Mouse (Mus musculus) adrenal gland, adult 2 months (tissue): ENCODE results near the gene Arhgdib. TPM values are rescaled to one million over a fixed set of nuclear protein-coding genes. Genes with fewer than 3 reads are reported as not detected.
"Not testable (repeated sequence)": the region's sequence is repeated elsewhere in the genome, so short reads cannot be mapped to it uniquely, and the experiment has no call there.

Experiments used
- DNase-seq: peaks from one replicate; pipeline ENCODE4 v3.0.0; 2021
- long read RNA-seq: library from polyadenylated mRNA; stranded (forward); transcript quantifications from one replicate; pipeline ENCODE4 v2.0.0, GENCODE M21; 2021
- polyA plus RNA-seq: library from polyadenylated mRNA; depleted of rRNA; stranded (reverse); fragments of >200 nt; gene quantifications from 2 replicates; pipeline ENCODE4 v1.2.3, GENCODE M21; 2012; rRNA removed
- total RNA-seq, 2 experiments: library from RNA; stranded (reverse); gene quantifications; 2 replicates each; pipeline ENCODE4 v1.2.3; 2021

The Arhgdib gene
- total RNA-seq (10 to 100 TPM; 24.7 to 32.7 TPM), polyA plus RNA-seq (10.5 and 12.1 TPM in 2 replicates)
- long read RNA-seq, transcript Arhgdib-201 (6 exons, 1,193 nt): major isoform, 9 of 15 reads
- long read RNA-seq, partial matches to known transcripts: 0 of 15 reads
- long read RNA-seq, other reads (novel, unspliced or antisense): 1 of 15 reads

GRCm38 (mm10) chr6:136941051-136942021, at the start of gene Arhgdib:
Arhgdib (minus strand) TSS chr6:136941899.
- peak; percentile 31 for DNase-seq

GRCm38 (mm10) chr6:136990557-136990956, 48.9 kb upstream of the Arhgdib start:
- no peak for DNase-seq

GRCm38 (mm10) chr6:136989824-136990497, 48.3 kb upstream of the Arhgdib start:
- DNase-seq: peak; percentile 23

GRCm38 (mm10) chr6:136988536-136989060, 46.9 kb upstream of the Arhgdib start:
- DNase-seq: no peak

GRCm38 (mm10) chr6:136986718-136987117, 45.0 kb upstream of the Arhgdib start:
- no peak for DNase-seq

GRCm38 (mm10) chr6:136986019-136986418, 44.3 kb upstream of the Arhgdib start:
- no peak for DNase-seq

GRCm38 (mm10) chr6:136983201-136983600, 41.5 kb upstream of the Arhgdib start:
- DNase-seq: no peak

GRCm38 (mm10) chr6:136982581-136982980, 40.9 kb upstream of the Arhgdib start:
- DNase-seq: no peak

- peak; percentile 10 for DNase-seq
Observed at GRCm38 (mm10) chr6:136980331-136980746, 38.6 kb upstream of the Arhgdib start.

- DNase-seq: no peak
Observed at GRCm38 (mm10) chr6:136979274-136980082, 37.8 kb upstream of the Arhgdib start.

- DNase-seq: not testable (repeated sequence)
Observed at GRCm38 (mm10) chr6:136968877-136969276, 27.2 kb upstream of the Arhgdib start.

GRCm38 (mm10) chr6:136967466-136967865, 25.8 kb upstream of the Arhgdib start:
- no peak for DNase-seq

- DNase-seq: peak; percentile 66
Observed at GRCm38 (mm10) chr6:136965912-136966311, 24.2 kb upstream of the Arhgdib start.

- no peak for DNase-seq
Observed at GRCm38 (mm10) chr6:136964609-136965510, 23.2 kb upstream of the Arhgdib start.

- no peak for DNase-seq
Observed at GRCm38 (mm10) chr6:136962957-136963356, 21.3 kb upstream of the Arhgdib start.

GRCm38 (mm10) chr6:136959131-136959530, 17.4 kb upstream of the Arhgdib start:
- no peak for DNase-seq

- DNase-seq: no peak
Observed at GRCm38 (mm10) chr6:136957062-136957461, 15.4 kb upstream of the Arhgdib start.

GRCm38 (mm10) chr6:136955240-136955639, 13.5 kb upstream of the Arhgdib start:
- no peak for DNase-seq

GRCm38 (mm10) chr6:136954715-136955114, 13.0 kb upstream of the Arhgdib start:
- DNase-seq: no peak

- no peak for DNase-seq
Observed at GRCm38 (mm10) chr6:136954192-136954591, 12.5 kb upstream of the Arhgdib start.
